Mouse (Mus musculus) thymus, adult 2 months (tissue): ENCODE results near the gene Asna1. TPM values are rescaled to one million over a fixed set of nuclear protein-coding genes. Genes with fewer than 3 reads are reported as not detected.

Experiments used
- DNase-seq: peaks from one replicate; pipeline ENCODE4 v3.0.0; 2021
- H3K27ac ChIP-seq: fragments of 200-500 bp; 2 replicates; pipeline ENCODE4 v1.5.1; 2012; ENCODE audit warnings: low read length, control low read depth; ENCODE audit not compliant: control insufficient read depth, insufficient read depth
- H3K27me3 ChIP-seq: fragments of 200-500 bp; 2 replicates; pipeline ENCODE4 v1.6.1; 2012; ENCODE audit warnings: mild to moderate bottlenecking, low read length, moderate library complexity, mixed read lengths; ENCODE audit not compliant: control insufficient read depth, insufficient read depth
- H3K36me3 ChIP-seq: fragments of 200-500 bp; 2 replicates; pipeline ENCODE4 v1.6.1; 2012; ENCODE audit warnings: mild to moderate bottlenecking, low read length, moderate library complexity; ENCODE audit not compliant: control insufficient read depth, insufficient read depth
- H3K4me1 ChIP-seq: fragments of 200-500 bp; replicated peaks from 2 replicates; pipeline ENCODE4 v1.6.1; 2012; ENCODE audit warnings: low read length; ENCODE audit not compliant: control insufficient read depth, insufficient read depth
- H3K4me3 ChIP-seq: fragments of 200-500 bp; 2 replicates; pipeline ENCODE4 v1.5.1; 2012; ENCODE audit warnings: mild to moderate bottlenecking, low read length, control low read depth, moderate library complexity; ENCODE audit not compliant: control insufficient read depth, insufficient read depth
- CTCF ChIP-seq: fragments of 200-500 bp; IDR thresholded peaks from 2 replicates; pipeline ENCODE4 v1.5.1; 2012; ENCODE audit warnings: mild to moderate bottlenecking, control low read depth, low read length, moderate library complexity, borderline replicate concordance; ENCODE audit not compliant: control insufficient read depth, poor library complexity, insufficient read depth; ENCODE audit errors: extremely low read depth
- POLR2A ChIP-seq: fragments of 200-500 bp; IDR thresholded peaks from 2 replicates; pipeline ENCODE4 v1.6.1; 2012; ENCODE audit warnings: mild to moderate bottlenecking, low read length, control low read depth, moderate library complexity; ENCODE audit not compliant: control insufficient read depth, poor library complexity, insufficient read depth; ENCODE audit errors: extremely low read depth
- whole genome bisulfite sequencing: fragments of 180-500 bp; shearing (Covaris S2); methylation state at CpG from one replicate; pipeline ENCODE4 v1.1.7; 2018; 5-methylcytosine and 5-hydroxymethylcytosine counted together
- polyA plus RNA-seq: library from polyadenylated mRNA; depleted of rRNA; stranded (reverse); fragments of >200 nt; gene quantifications from 2 replicates; pipeline ENCODE4 v1.2.3, GENCODE M21; 2012

Asna1 gene
- polyA plus RNA-seq, 1 experiment: 152 TPM

DNA sequence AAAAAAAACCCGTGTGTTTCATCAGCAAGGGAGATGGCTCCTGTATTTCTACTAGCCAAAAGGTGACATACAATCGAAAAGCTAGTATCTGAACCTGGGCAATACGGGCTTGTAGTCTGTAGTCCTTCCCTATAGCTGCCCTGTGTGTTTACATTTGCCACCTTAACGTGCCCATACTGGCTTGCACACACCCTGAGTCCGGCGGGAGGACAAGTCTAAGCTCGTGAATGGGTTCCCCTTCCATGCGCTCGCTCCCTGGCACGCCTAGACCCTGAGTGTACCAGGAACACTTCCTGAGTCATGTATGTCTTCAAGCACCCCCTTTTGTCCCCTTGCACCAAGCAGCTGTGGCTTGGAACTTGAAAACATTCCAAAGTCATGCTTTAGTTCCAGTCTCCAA lies 8.4 kb downstream of the Asna1 start:
- no peak overlapping the region for H3K4me3 ChIP-seq
- peaks cover 2% of the 10 kb centered on the region for H3K4me1 ChIP-seq
- H3K36me3 ChIP-seq: peaks cover 15% of the 10 kb centered on the region
- H3K27me3 ChIP-seq: no peaks in the 10 kb centered on the region; the same call in 1 of the 2 replicates
- TF ChIP-seq POLR2A: no peak
- no peak for TF ChIP-seq CTCF
- DNase-seq: no peak
- WGBS: 87% methylated on average over 10 of the region's 10 CpGs
- H3K27ac ChIP-seq: no peak overlapping the region

- Histone ChIP-seq H3K36me3 (peaks cover 15% of the 10 kb centered on the region), H3K27me3 (no peaks in the 10 kb centered on the region; the same call in 1 of the 2 replicates), H3K4me1 (peaks cover 2% of the 10 kb centered on the region), H3K27ac (no peak within 1 kb of the TSS), H3K4me3 (peak within 1 kb of the TSS; percentile 35)
- no peak for DNase-seq
- WGBS: 89% methylated on average over 2 of the region's 2 CpGs
- TF ChIP-seq POLR2A: no peak
- no peak for TF ChIP-seq CTCF
Observed at GRCm38 (mm10) chr8:85014431-85014830, 10.7 kb downstream of the Asna1 start, which contains the start of gene Best2. Gene Best2 (minus strand): TSS chr8:85014531.

- Histone ChIP-seq H3K4me1 (peaks cover 2% of the 10 kb centered on the region), H3K27me3 (no peaks in the 10 kb centered on the region; the same call in 1 of the 2 replicates), H3K4me3 (peak overlapping the region; percentile 35), H3K27ac (no peak overlapping the region), H3K36me3 (peaks cover 8% of the 10 kb centered on the region)
- no peak for TF ChIP-seq POLR2A
- peak; percentile 82 for TF ChIP-seq CTCF
- peak; percentile 85 for DNase-seq
- 10% methylated on average over 26 of the region's 26 CpGs for WGBS
Observed at GRCm38 (mm10) chr8:85013230-85013840, 11.7 kb downstream of the Asna1 start.

GRCm38 (mm10) chr8:85011242-85011641 lies 13.8 kb downstream of the Asna1 start:
- Histone ChIP-seq H3K27ac (no peak overlapping the region), H3K4me3 (no peak overlapping the region), H3K4me1 (peaks cover 2% of the 10 kb centered on the region), H3K27me3 (no peaks in the 10 kb centered on the region; the same call in 1 of the 2 replicates), H3K36me3 (no peaks in the 10 kb centered on the region)
- TF ChIP-seq CTCF (no peak), POLR2A (no peak)
- no peak for DNase-seq
- 13% methylated on average over 28 of the region's 28 CpGs for WGBS

DNA sequence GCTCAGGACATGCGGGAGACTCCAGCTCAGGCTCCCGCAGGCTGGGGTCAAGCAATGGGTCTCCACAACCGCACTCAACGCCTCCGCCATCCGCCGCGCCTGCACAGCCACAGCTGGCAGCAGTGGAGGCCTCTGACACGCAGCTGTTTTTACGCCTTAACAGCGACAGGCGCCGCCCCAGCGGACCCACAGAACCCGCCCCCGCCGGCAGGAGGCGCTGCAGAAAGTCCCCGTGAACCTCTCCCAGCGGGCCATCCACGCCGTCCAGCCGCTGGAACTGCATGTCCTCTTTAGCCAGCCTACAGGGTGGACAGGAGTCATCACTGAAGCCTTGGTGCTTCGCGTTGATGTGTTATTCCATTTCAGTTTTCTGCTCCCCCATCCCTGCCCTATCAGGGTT lies 17.4 kb downstream of the Asna1 start:
- Histone ChIP-seq H3K27me3 (no peaks in the 10 kb centered on the region; the same call in 1 of the 2 replicates), H3K27ac (no peak overlapping the region), H3K4me3 (no peak overlapping the region), H3K4me1 (no peaks in the 10 kb centered on the region), H3K36me3 (no peaks in the 10 kb centered on the region)
- WGBS: 32% methylated on average over 25 of the region's 25 CpGs
- TF ChIP-seq POLR2A: no peak
- peak; percentile 57; the same call in 1 of the 2 replicates for TF ChIP-seq CTCF
- DNase-seq: peak; percentile 32

- Histone ChIP-seq H3K4me1 (peaks cover 5% of the 10 kb centered on the region; the same call in 1 of the 2 replicates), H3K36me3 (no peaks in the 10 kb centered on the region), H3K4me3 (no peak overlapping the region), H3K27me3 (no peaks in the 10 kb centered on the region), H3K27ac (no peak overlapping the region)
- peak; percentile 94 for DNase-seq
- TF ChIP-seq POLR2A (no peak), CTCF (peak; percentile 97)
- 2% methylated on average over 19 of the region's 19 CpGs for WGBS
Observed at GRCm38 (mm10) chr8:84997649-84998295, 27.3 kb downstream of the Asna1 start.

GRCm38 (mm10) chr8:84996978-84997377 lies 28.1 kb downstream of the Asna1 start:
- no peak overlapping the region for H3K4me3 ChIP-seq
- WGBS: 85% methylated on average over 5 of the region's 5 CpGs
- H3K36me3 ChIP-seq: no peaks in the 10 kb centered on the region
- H3K27me3 ChIP-seq: no peaks in the 10 kb centered on the region
- no peak for TF ChIP-seq POLR2A
- TF ChIP-seq CTCF: no peak
- H3K4me1 ChIP-seq: peaks cover 5% of the 10 kb centered on the region; the same call in 1 of the 2 replicates
- H3K27ac ChIP-seq: no peak overlapping the region; the same call in 1 of the 2 replicates
- no peak for DNase-seq
